Mouse (Mus musculus) neural tube, embryonic 11.5 days (tissue): ENCODE results near the gene 1700030K09Rik. TPM values are rescaled to one million over a fixed set of nuclear protein-coding genes. Genes with fewer than 3 reads are reported as not detected.

Experiments used
- ATAC-seq: fragments of 200-750 bp; cut with Nextera tagmentation; 2 replicates; pipeline ENCODE4 v1.8.0; 2017; ENCODE audit warnings: moderate number of reproducible peaks, mild to moderate bottlenecking, moderate TSS enrichment, moderate library complexity; ENCODE audit not compliant: insufficient read depth, low FRiP score, low TSS enrichment
- DNase-seq: peaks from one replicate; pipeline ENCODE4 v3.0.0-alpha.2; 2015; ENCODE audit warnings: low spot score
- H3K27ac ChIP-seq: fragments of 300-500 bp; sonication (generic); 2 replicates; pipeline ENCODE4 v1.5.1; 2014; ENCODE audit warnings: low read depth, mild to moderate bottlenecking, low read length
- H3K27me3 ChIP-seq: fragments of 300-500 bp; sonication (generic); 2 replicates; pipeline ENCODE4 v1.6.1; 2014; ENCODE audit warnings: mild to moderate bottlenecking, low read length, mixed read lengths; ENCODE audit not compliant: control insufficient read depth, insufficient read depth
- H3K36me3 ChIP-seq: fragments of 300-500 bp; sonication (generic); 2 replicates; pipeline ENCODE4 v1.6.1; 2014; ENCODE audit warnings: mild to moderate bottlenecking, low read length, moderate library complexity, mixed read lengths; ENCODE audit not compliant: control insufficient read depth, insufficient read depth
- H3K4me1 ChIP-seq: fragments of 300-500 bp; sonication (generic); 2 replicates; pipeline ENCODE4 v1.6.1; 2014; ENCODE audit warnings: low read length, mixed read lengths; ENCODE audit not compliant: control insufficient read depth, insufficient read depth
- H3K4me2 ChIP-seq: fragments of 300-500 bp; sonication (generic); 2 replicates; pipeline ENCODE4 v1.6.1; 2014; ENCODE audit warnings: low read depth, mild to moderate bottlenecking, moderate library complexity
- H3K4me3 ChIP-seq: fragments of 300-500 bp; sonication (generic); 2 replicates; pipeline ENCODE4 v1.5.1; 2014; ENCODE audit warnings: low read depth, low read length
- H3K9ac ChIP-seq: fragments of 300-500 bp; sonication (generic); 2 replicates; pipeline ENCODE4 v1.6.1; 2014; ENCODE audit warnings: mild to moderate bottlenecking, low read length
- H3K9me3 ChIP-seq: fragments of 300-500 bp; sonication (generic); 2 replicates; pipeline ENCODE4 v1.6.1; 2016; ENCODE audit warnings: low read length; ENCODE audit not compliant: control insufficient read depth
- WGBS: fragments of 180-500 bp; shearing (Covaris S2); extraction: QIAGEN DNeasy Blood & Tissue Kit; methylation state at CpG from one replicate; pipeline ENCODE4 v1.1.7; 2014; 5-methylcytosine and 5-hydroxymethylcytosine counted together
- microRNA-seq: library from miRNA; unstranded; fragments of <30 nt; microRNA quantifications from one replicate; pipeline ENCODE4, GENCODE M21; 2016
- polyA plus RNA-seq: library from polyadenylated mRNA; unstranded; fragments of >200 nt; fragmentation: Nextera tagmentation; extraction: Ambion mirVana; gene quantifications from 2 replicates; pipeline ENCODE4 v1.2.1, GENCODE M21; 2014

Gene 1700030K09Rik
- polyA plus RNA-seq, 1 experiment from 2014 or later = 13.3 TPM

- DNase-seq = no peak
- Histone ChIP-seq H3K4me2 (no peak overlapping the region), H3K9me3 (no peaks in the 10 kb centered on the region), H3K4me3 (no peak overlapping the region), H3K9ac (no peak overlapping the region), H3K4me1 (no peaks in the 10 kb centered on the region), H3K27me3 (no peaks in the 10 kb centered on the region), H3K27ac (no peak overlapping the region), H3K36me3 (no peaks in the 10 kb centered on the region; the same call in 1 of the 2 replicates)
- WGBS = 89% methylated on average over 1 of the region's 1 CpGs
- no peak for ATAC-seq
Measured at GRCm38 (mm10) chr8:72507505-72507904, 63.8 kb downstream of the 1700030K09Rik start.

Small RNA genes within 50 kb of the gene (microRNA-seq; reads per million reads assigned to microRNA genes)
- gene Mir7068 = 2.3 reads per million

Other genes starting within 250 kb of the 1700030K09Rik start
- gene Cib3, start 231.0 kb upstream of the 1700030K09Rik start, polyA plus RNA-seq = not detected in 2 replicates
- not detected in 2 replicates for gene Gm11034, start 230.2 kb upstream of the 1700030K09Rik start, polyA plus RNA-seq
- 80.1 and 80.6 TPM in 2 replicates for gene Fam32a, start 224.2 kb upstream of the 1700030K09Rik start, polyA plus RNA-seq
- gene Ap1m1, start 203.9 kb upstream of the 1700030K09Rik start, polyA plus RNA-seq = 178 and 184 TPM in 2 replicates
- gene Gm10282, start 138.6 kb upstream of the 1700030K09Rik start, polyA plus RNA-seq = 35.7 and 38.2 TPM in 2 replicates
- gene Klf2, start 124.8 kb upstream of the 1700030K09Rik start, polyA plus RNA-seq = 6.0 and 6.2 TPM in 2 replicates
- gene Eps15l1, start 22.4 kb upstream of the 1700030K09Rik start, polyA plus RNA-seq = 77.7 and 81.0 TPM in 2 replicates
- 1.2 and 1.9 TPM in 2 replicates for gene Calr3, start within 50 bp of the 1700030K09Rik start, polyA plus RNA-seq
- gene Cherp, start 31.3 kb downstream of the 1700030K09Rik start, polyA plus RNA-seq = 78.6 and 81.6 TPM in 2 replicates
- gene Slc35e1, start 48.7 kb downstream of the 1700030K09Rik start, polyA plus RNA-seq = 13.6 and 14.6 TPM in 2 replicates
- gene Med26, start 104.4 kb downstream of the 1700030K09Rik start, polyA plus RNA-seq = 14.6 and 16.6 TPM in 2 replicates
- 124 and 125 TPM in 2 replicates for gene Smim7, start 127.2 kb downstream of the 1700030K09Rik start, polyA plus RNA-seq
- 17.3 and 17.5 TPM in 2 replicates for gene Tmem38a, start 128.2 kb downstream of the 1700030K09Rik start, polyA plus RNA-seq
- gene Nwd1, start 202.8 kb downstream of the 1700030K09Rik start, polyA plus RNA-seq = 0.12 and 0.16 TPM in 2 replicates